Mouse (Mus musculus): ENCODE measurements around the gene Tepp. TPM values are rescaled to one million over a fixed set of nuclear protein-coding genes. Genes with fewer than 3 reads are reported as not detected.

The Tepp gene
- total and polyA plus RNA-seq, 2 experiments from 2014 or later, result not detected

GRCm38 (mm10) chr8:95341721-95342120 is 31.4 kb downstream of the Tepp start:
- 40% methylated on average over 5 of the region's 5 CpGs for WGBS
- Histone ChIP-seq H3K9ac (replicated peaks; ENCODE audit: low read depth, low read length) (no peak overlapping the region), H3K36me3 (replicated peaks; ENCODE audit: control insufficient read depth, insufficient read depth, low read length) (peaks cover 60% of the 10 kb centered on the region), H3K27me3 (ENCODE audit: control insufficient read depth, insufficient read depth, low read length) (no peaks in the 10 kb centered on the region), H3K9me3 (replicated peaks; ENCODE audit: control insufficient read depth, low read length) (no peaks in the 10 kb centered on the region), H3K4me3 (ENCODE audit: low read depth, low read length) (no peak overlapping the region), H3K27ac (ENCODE audit: low read depth) (peak overlapping the region; percentile 85), H3K4me1 (ENCODE audit: control insufficient read depth, insufficient read depth) (peaks cover 12% of the 10 kb centered on the region; the same call in 1 of the 2 replicates), H3K4me2 (ENCODE audit: low read depth, low read length) (no peak overlapping the region)
- DNase-seq (ENCODE audit: low spot score) (peak; percentile 61), ATAC-seq (ENCODE audit: insufficient read depth, low read depth) (peak; percentile 82)
- TF ChIP-seq EP300 (IDR thresholded peaks at IDR 0.05; ENCODE audit: low read depth) (no peak), CTCF (IDR thresholded peaks at IDR 0.05; ENCODE audit: low read depth) (no peak)

- DNase-seq (ENCODE audit: low spot score) (no peak), ATAC-seq (ENCODE audit: insufficient read depth, low read depth) (no peak)
- Histone ChIP-seq H3K9me3 (replicated peaks; ENCODE audit: control insufficient read depth, low read length) (no peaks in the 10 kb centered on the region), H3K27me3 (ENCODE audit: control insufficient read depth, insufficient read depth, low read length) (no peaks in the 10 kb centered on the region), H3K4me2 (ENCODE audit: low read depth, low read length) (no peak overlapping the region), H3K36me3 (replicated peaks; ENCODE audit: control insufficient read depth, insufficient read depth, low read length) (peaks cover 43% of the 10 kb centered on the region), H3K9ac (replicated peaks; ENCODE audit: low read depth, low read length) (no peak overlapping the region), H3K4me1 (ENCODE audit: control insufficient read depth, insufficient read depth) (peaks cover 34% of the 10 kb centered on the region), H3K27ac (ENCODE audit: low read depth) (no peak overlapping the region), H3K4me3 (ENCODE audit: low read depth, low read length) (no peak overlapping the region)
- WGBS, result 70% methylated on average over 6 of the region's 6 CpGs
- TF ChIP-seq CTCF (IDR thresholded peaks at IDR 0.05; ENCODE audit: low read depth), result peak; percentile 11; the same call in 1 of the 2 replicates
- TF ChIP-seq EP300 (IDR thresholded peaks at IDR 0.05; ENCODE audit: low read depth), result no peak
Observed at GRCm38 (mm10) chr8:95344668-95345067, 34.3 kb downstream of the Tepp start.

- ATAC-seq (ENCODE audit: insufficient read depth, low read depth), result no peak
- Histone ChIP-seq H3K27me3 (ENCODE audit: control insufficient read depth, insufficient read depth, low read length) (no peaks in the 10 kb centered on the region), H3K4me1 (ENCODE audit: control insufficient read depth, insufficient read depth) (peaks cover 36% of the 10 kb centered on the region), H3K9me3 (replicated peaks; ENCODE audit: control insufficient read depth, low read length) (no peaks in the 10 kb centered on the region), H3K36me3 (replicated peaks; ENCODE audit: control insufficient read depth, insufficient read depth, low read length) (peaks cover 30% of the 10 kb centered on the region), H3K9ac (replicated peaks; ENCODE audit: low read depth, low read length) (no peak overlapping the region), H3K4me2 (ENCODE audit: low read depth, low read length) (no peak overlapping the region), H3K27ac (ENCODE audit: low read depth) (no peak overlapping the region), H3K4me3 (ENCODE audit: low read depth, low read length) (no peak overlapping the region)
- peak; percentile 73 for DNase-seq (ENCODE audit: low spot score)
- WGBS, result 16% methylated on average over 8 of the region's 8 CpGs
- peak; percentile 72 for TF ChIP-seq CTCF (IDR thresholded peaks at IDR 0.05; ENCODE audit: low read depth)
- TF ChIP-seq EP300 (IDR thresholded peaks at IDR 0.05; ENCODE audit: low read depth), result no peak
Observed at GRCm38 (mm10) chr8:95346643-95347545, 36.5 kb downstream of the Tepp start.

GRCm38 (mm10) chr8:95348356-95348755 is 38.0 kb downstream of the Tepp start:
- Histone ChIP-seq H3K27ac (ENCODE audit: low read depth) (no peak overlapping the region; the same call in 1 of the 2 replicates), H3K36me3 (replicated peaks; ENCODE audit: control insufficient read depth, insufficient read depth, low read length) (peaks cover 23% of the 10 kb centered on the region), H3K4me3 (ENCODE audit: low read depth, low read length) (no peak overlapping the region), H3K9ac (replicated peaks; ENCODE audit: low read depth, low read length) (no peak overlapping the region; the same call in 1 of the 2 replicates), H3K4me1 (ENCODE audit: control insufficient read depth, insufficient read depth) (peaks cover 32% of the 10 kb centered on the region), H3K4me2 (ENCODE audit: low read depth, low read length) (no peak overlapping the region), H3K27me3 (ENCODE audit: control insufficient read depth, insufficient read depth, low read length) (no peaks in the 10 kb centered on the region), H3K9me3 (replicated peaks; ENCODE audit: control insufficient read depth, low read length) (no peaks in the 10 kb centered on the region)
- WGBS, result 91% methylated on average over 2 of the region's 2 CpGs
- TF ChIP-seq EP300 (IDR thresholded peaks at IDR 0.05; ENCODE audit: low read depth), result no peak
- no peak for TF ChIP-seq CTCF (IDR thresholded peaks at IDR 0.05; ENCODE audit: low read depth)
- no peak for DNase-seq (ENCODE audit: low spot score)
- no peak for ATAC-seq (ENCODE audit: insufficient read depth, low read depth)

- Histone ChIP-seq H3K4me3 (ENCODE audit: low read depth, low read length) (peak overlapping the region; percentile 8; the same call in 1 of the 2 replicates), H3K27ac (ENCODE audit: low read depth) (peak overlapping the region; percentile 52; the same call in 1 of the 2 replicates), H3K9me3 (replicated peaks; ENCODE audit: control insufficient read depth, low read length) (no peaks in the 10 kb centered on the region), H3K4me2 (ENCODE audit: low read depth, low read length) (peak overlapping the region; percentile 41), H3K4me1 (ENCODE audit: control insufficient read depth, insufficient read depth) (peaks cover 36% of the 10 kb centered on the region), H3K36me3 (replicated peaks; ENCODE audit: control insufficient read depth, insufficient read depth, low read length) (peaks cover 16% of the 10 kb centered on the region), H3K9ac (replicated peaks; ENCODE audit: low read depth, low read length) (no peak overlapping the region; the same call in 1 of the 2 replicates), H3K27me3 (ENCODE audit: control insufficient read depth, insufficient read depth, low read length) (no peaks in the 10 kb centered on the region)
- TF ChIP-seq CTCF (IDR thresholded peaks at IDR 0.05; ENCODE audit: low read depth), result peak; percentile 10; the same call in 1 of the 2 replicates
- TF ChIP-seq EP300 (IDR thresholded peaks at IDR 0.05; ENCODE audit: low read depth), result no peak
- DNase-seq (ENCODE audit: low spot score) (peak; percentile 65), ATAC-seq (ENCODE audit: insufficient read depth, low read depth) (peak; percentile 25; the same call in 1 of the 2 replicates)
- 20% methylated on average over 19 of the region's 19 CpGs for WGBS
Observed at GRCm38 (mm10) chr8:95348811-95349630, 38.7 kb downstream of the Tepp start.

Data from heart, postnatal 0 days (tissue).